Mouse (Mus musculus) thymus, adult 2 months (tissue): ENCODE measurements around the gene Rasl10a. TPM values are rescaled to one million over a fixed set of nuclear protein-coding genes. Genes with fewer than 3 reads are reported as not detected.

Experiments
- DNase-seq: peaks from one replicate; pipeline ENCODE4 v3.0.0; 2021
- H3K27ac ChIP-seq: fragments of 200-500 bp; 2 replicates; pipeline ENCODE4 v1.5.1; 2012; ENCODE audit warnings: low read length, control low read depth; ENCODE audit not compliant: control insufficient read depth, insufficient read depth
- H3K27me3 ChIP-seq: fragments of 200-500 bp; 2 replicates; pipeline ENCODE4 v1.6.1; 2012; ENCODE audit warnings: mild to moderate bottlenecking, low read length, moderate library complexity, mixed read lengths; ENCODE audit not compliant: control insufficient read depth, insufficient read depth
- H3K36me3 ChIP-seq: fragments of 200-500 bp; 2 replicates; pipeline ENCODE4 v1.6.1; 2012; ENCODE audit warnings: mild to moderate bottlenecking, low read length, moderate library complexity; ENCODE audit not compliant: control insufficient read depth, insufficient read depth
- H3K4me1 ChIP-seq: fragments of 200-500 bp; replicated peaks from 2 replicates; pipeline ENCODE4 v1.6.1; 2012; ENCODE audit warnings: low read length; ENCODE audit not compliant: control insufficient read depth, insufficient read depth
- H3K4me3 ChIP-seq: fragments of 200-500 bp; 2 replicates; pipeline ENCODE4 v1.5.1; 2012; ENCODE audit warnings: mild to moderate bottlenecking, low read length, control low read depth, moderate library complexity; ENCODE audit not compliant: control insufficient read depth, insufficient read depth
- CTCF ChIP-seq: fragments of 200-500 bp; IDR thresholded peaks from 2 replicates; pipeline ENCODE4 v1.5.1; 2012; ENCODE audit warnings: mild to moderate bottlenecking, control low read depth, low read length, moderate library complexity, borderline replicate concordance; ENCODE audit not compliant: control insufficient read depth, poor library complexity, insufficient read depth; ENCODE audit errors: extremely low read depth
- POLR2A ChIP-seq: fragments of 200-500 bp; IDR thresholded peaks from 2 replicates; pipeline ENCODE4 v1.6.1; 2012; ENCODE audit warnings: mild to moderate bottlenecking, low read length, control low read depth, moderate library complexity; ENCODE audit not compliant: control insufficient read depth, poor library complexity, insufficient read depth; ENCODE audit errors: extremely low read depth
- WGBS: fragments of 180-500 bp; shearing (Covaris S2); methylation state at CpG from one replicate; pipeline ENCODE4 v1.1.7; 2018; 5-methylcytosine and 5-hydroxymethylcytosine counted together
- polyA plus RNA-seq: library from polyadenylated mRNA; depleted of rRNA; stranded (reverse); fragments of >200 nt; gene quantifications from 2 replicates; pipeline ENCODE4 v1.2.3, GENCODE M21; 2012

The Rasl10a gene
- polyA plus RNA-seq, 1 experiment = 6.5 TPM

- TF ChIP-seq POLR2A (no peak), CTCF (peak; percentile 61; the same call in 1 of the 2 replicates)
- 71% methylated on average over 2 of the region's 2 CpGs for WGBS
- H3K4me3 ChIP-seq = no peak overlapping the region
- H3K4me1 ChIP-seq = no peaks in the 10 kb centered on the region; the same call in 1 of the 2 replicates
- peak; percentile 54 for DNase-seq
- no peaks in the 10 kb centered on the region for H3K27me3 ChIP-seq
- peaks cover 85% of the 10 kb centered on the region for H3K36me3 ChIP-seq
- H3K27ac ChIP-seq = no peak overlapping the region
These were observed 42.2 kb upstream of the Rasl10a start for GRCm38 (mm10) chr11:5015720-5016119.

DNA sequence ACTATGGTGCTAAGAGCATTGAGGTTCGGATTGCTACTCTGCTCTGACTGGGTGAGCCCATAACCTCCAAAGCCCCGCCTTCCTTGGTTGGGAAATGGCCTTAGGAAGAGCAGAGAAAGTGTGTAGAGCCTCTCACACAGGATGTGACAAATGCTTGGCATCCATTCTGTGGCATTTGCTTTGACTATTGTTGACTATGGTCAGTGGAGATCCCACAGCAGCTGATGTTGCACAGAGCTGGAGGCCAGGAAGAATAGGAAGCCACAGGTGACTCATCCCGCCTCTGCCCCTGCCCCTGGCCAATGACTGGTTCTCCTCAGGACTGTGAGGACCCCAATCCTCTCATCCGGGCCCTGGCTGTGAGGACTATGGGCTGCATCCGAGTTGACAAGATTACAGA, 41.6 kb upstream of the Rasl10a start:
- no peak overlapping the region for H3K27ac ChIP-seq
- 96% methylated on average over 5 of the region's 5 CpGs for WGBS
- H3K36me3 ChIP-seq = peaks cover 84% of the 10 kb centered on the region
- no peaks in the 10 kb centered on the region; the same call in 1 of the 2 replicates for H3K4me1 ChIP-seq
- no peak for TF ChIP-seq CTCF
- TF ChIP-seq POLR2A = no peak
- no peak overlapping the region for H3K4me3 ChIP-seq
- H3K27me3 ChIP-seq = no peaks in the 10 kb centered on the region
- no peak for DNase-seq

DNA sequence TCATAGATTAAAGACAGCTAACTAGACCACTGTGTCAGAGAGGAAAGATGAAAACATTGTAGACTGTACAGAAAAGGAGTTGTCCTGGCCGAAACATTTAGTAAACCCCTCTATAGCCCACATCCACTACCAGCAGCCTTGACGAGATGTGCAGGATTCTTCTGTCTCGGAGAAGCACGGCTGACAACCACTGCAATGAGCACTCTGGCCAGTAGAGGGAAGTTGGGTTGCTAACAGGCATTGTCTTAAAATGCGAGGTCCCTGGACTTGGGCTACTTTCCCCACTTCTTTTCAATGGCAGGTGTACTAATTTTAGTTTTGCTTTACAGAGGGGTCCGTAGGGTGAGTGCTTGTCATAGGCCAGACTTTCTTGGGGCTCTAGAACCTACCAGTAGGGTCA, 40.4 kb upstream of the Rasl10a start:
- H3K27ac ChIP-seq = no peak overlapping the region
- DNase-seq = no peak
- no peak for TF ChIP-seq POLR2A
- no peak for TF ChIP-seq CTCF
- H3K27me3 ChIP-seq = no peaks in the 10 kb centered on the region
- H3K36me3 ChIP-seq = peaks cover 79% of the 10 kb centered on the region
- WGBS = 90% methylated on average over 6 of the region's 6 CpGs
- H3K4me3 ChIP-seq = no peak overlapping the region
- H3K4me1 ChIP-seq = no peaks in the 10 kb centered on the region; the same call in 1 of the 2 replicates

DNA sequence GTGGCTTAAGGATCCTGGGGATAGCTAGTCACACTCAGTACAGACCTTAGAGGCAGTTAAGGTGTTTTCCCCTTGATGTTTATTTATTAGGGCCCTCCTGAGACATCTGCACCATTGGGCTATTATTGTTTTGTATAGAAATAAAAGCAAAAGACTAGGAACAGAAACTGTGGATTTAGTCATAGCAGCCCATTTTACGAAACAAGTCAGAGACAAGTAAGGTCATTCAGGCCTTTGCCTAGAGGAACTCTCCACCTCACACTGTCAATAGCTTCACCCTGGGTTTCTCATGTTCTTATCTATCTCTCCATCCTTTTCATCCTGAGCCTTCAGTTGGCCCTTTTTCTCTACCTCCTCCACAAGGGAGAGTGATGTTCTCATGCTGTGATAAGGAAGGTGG, 32.8 kb upstream of the Rasl10a start:
- H3K4me1 ChIP-seq = no peaks in the 10 kb centered on the region
- peaks cover 67% of the 10 kb centered on the region for H3K36me3 ChIP-seq
- WGBS = 94% methylated on average over 1 of the region's 1 CpGs
- TF ChIP-seq CTCF (no peak), POLR2A (no peak)
- no peak for DNase-seq
- H3K4me3 ChIP-seq = no peak overlapping the region
- H3K27me3 ChIP-seq = no peaks in the 10 kb centered on the region
- no peak overlapping the region for H3K27ac ChIP-seq

DNA sequence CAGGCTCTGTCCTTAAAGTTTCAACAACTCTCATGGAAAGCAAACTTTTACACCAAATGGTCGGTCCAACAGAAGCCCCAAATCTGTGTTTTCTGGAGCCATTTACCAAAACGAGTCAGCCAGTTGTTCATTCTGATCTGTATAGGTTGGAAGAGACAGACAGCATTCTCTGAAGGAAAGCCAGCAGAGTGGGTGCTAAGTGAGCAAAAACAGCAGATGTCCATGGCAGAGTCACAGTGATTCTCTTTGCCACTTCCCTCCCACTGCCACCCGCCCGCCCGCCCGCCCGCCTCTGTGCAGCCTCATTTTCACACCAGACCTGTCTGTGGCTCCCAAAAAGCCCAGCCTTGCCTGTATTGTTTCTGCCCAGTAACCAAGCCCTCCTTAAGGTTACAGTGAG, 29.7 kb upstream of the Rasl10a start:
- Histone ChIP-seq H3K27me3 (no peaks in the 10 kb centered on the region), H3K4me1 (no peaks in the 10 kb centered on the region), H3K36me3 (peaks cover 68% of the 10 kb centered on the region), H3K27ac (no peak overlapping the region), H3K4me3 (no peak overlapping the region)
- over 99% methylated on average over 7 of the region's 7 CpGs for WGBS
- DNase-seq = no peak
- TF ChIP-seq POLR2A = no peak

DNA sequence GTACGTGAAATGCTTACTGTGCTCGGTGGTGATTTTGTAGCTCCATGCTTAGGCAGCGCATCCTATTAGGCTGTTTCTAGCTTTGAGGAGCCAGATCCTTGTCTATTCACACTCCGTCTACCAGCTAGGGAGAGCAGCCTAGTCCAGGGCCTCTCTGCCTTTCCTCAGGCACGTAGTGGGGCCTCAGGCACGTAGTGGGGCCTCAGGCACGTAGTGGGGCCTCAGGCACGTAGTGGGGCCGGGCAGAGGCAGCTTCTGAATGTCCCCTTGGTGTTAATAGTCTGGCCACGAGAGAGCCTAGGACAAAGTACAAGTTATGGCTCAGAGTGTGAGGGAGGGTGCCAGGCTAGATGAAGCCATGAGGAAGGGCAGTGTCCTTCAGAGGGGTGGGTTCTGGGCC, 25.2 kb upstream of the Rasl10a start:
- Histone ChIP-seq H3K4me3 (no peak overlapping the region), H3K36me3 (peaks cover 61% of the 10 kb centered on the region), H3K27ac (no peak overlapping the region), H3K27me3 (no peaks in the 10 kb centered on the region), H3K4me1 (no peaks in the 10 kb centered on the region)
- DNase-seq = no peak
- TF ChIP-seq POLR2A (no peak), CTCF (no peak)
- WGBS = 99% methylated on average over 10 of the region's 10 CpGs

- Histone ChIP-seq H3K4me1 (no peaks in the 10 kb centered on the region), H3K36me3 (peaks cover 57% of the 10 kb centered on the region), H3K27me3 (no peaks in the 10 kb centered on the region), H3K4me3 (no peak overlapping the region), H3K27ac (no peak overlapping the region)
- no peak for TF ChIP-seq POLR2A
- TF ChIP-seq CTCF = no peak
- DNase-seq = no peak
- WGBS = 71% methylated on average over 3 of the region's 3 CpGs
These were observed 24.8 kb upstream of the Rasl10a start for GRCm38 (mm10) chr11:5033136-5033535.
